Mouse (Mus musculus) cortical plate, adult 2 months (tissue): Measurements from ENCODE around the gene Fxyd2. TPM values are rescaled to one million over a fixed set of nuclear protein-coding genes. Genes with fewer than 3 reads are reported as not detected.

Experiments used
- H3K27ac ChIP-seq: fragments of 200-500 bp; 2 replicates; pipeline ENCODE4 v1.5.1; 2012; ENCODE audit warnings: low read length, control low read depth, inconsistent platforms; ENCODE audit not compliant: insufficient read depth
- H3K4me1 ChIP-seq: fragments of 200-500 bp; 2 replicates; pipeline ENCODE4 v1.6.1; 2011; ENCODE audit warnings: low read length; ENCODE audit not compliant: control insufficient read depth, insufficient read depth
- H3K4me3 ChIP-seq: fragments of 200-500 bp; 2 replicates; pipeline ENCODE4 v1.5.1; 2011; ENCODE audit warnings: mild to moderate bottlenecking, low read length, control low read depth; ENCODE audit not compliant: insufficient read depth
- CTCF ChIP-seq: fragments of 200-500 bp; IDR thresholded peaks from 2 replicates; pipeline ENCODE4 v1.5.1; 2011; ENCODE audit warnings: mild to moderate bottlenecking, control low read depth, low read length; ENCODE audit not compliant: insufficient read depth; ENCODE audit errors: extremely low read depth
- POLR2A ChIP-seq: fragments of 200-500 bp; IDR thresholded peaks from 2 replicates; pipeline ENCODE4 v1.6.1; 2011; ENCODE audit warnings: mild to moderate bottlenecking, low read length, control low read depth; ENCODE audit not compliant: insufficient read depth; ENCODE audit errors: extremely low read depth
- polyA plus RNA-seq: library from polyadenylated mRNA; depleted of rRNA; stranded (reverse); fragments of >200 nt; gene quantifications from 2 replicates; pipeline ENCODE4 v1.2.3, GENCODE M21; 2012

Fxyd2 gene
- polyA plus RNA-seq, 1 experiment: 16.9 TPM

DNA sequence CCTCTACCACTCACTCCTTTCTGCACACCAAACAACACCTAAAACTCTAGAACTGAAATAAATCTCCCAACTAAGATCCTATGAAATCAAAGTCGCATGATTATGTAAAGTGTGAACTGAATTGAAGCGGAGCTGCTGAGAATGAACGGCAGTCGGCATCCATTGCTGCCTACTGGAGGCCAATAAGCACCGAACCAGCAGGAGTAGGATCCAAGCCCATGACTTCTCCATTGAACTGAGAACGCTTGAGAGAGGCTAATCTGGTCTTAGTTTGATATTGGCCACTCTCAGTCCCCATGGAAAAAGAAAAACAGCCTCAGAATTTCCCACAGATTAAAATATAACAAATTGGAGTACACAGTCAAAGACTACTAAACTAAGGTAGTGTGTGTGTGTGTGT, 15.6 kb upstream of the Fxyd2 start:
- Histone ChIP-seq H3K4me1 (no peaks in the 10 kb centered on the region; the same call in 1 of the 2 replicates), H3K27ac (no peak overlapping the region), H3K4me3 (no peak overlapping the region)
- no peak for TF ChIP-seq POLR2A
- TF ChIP-seq CTCF: no peak

DNA sequence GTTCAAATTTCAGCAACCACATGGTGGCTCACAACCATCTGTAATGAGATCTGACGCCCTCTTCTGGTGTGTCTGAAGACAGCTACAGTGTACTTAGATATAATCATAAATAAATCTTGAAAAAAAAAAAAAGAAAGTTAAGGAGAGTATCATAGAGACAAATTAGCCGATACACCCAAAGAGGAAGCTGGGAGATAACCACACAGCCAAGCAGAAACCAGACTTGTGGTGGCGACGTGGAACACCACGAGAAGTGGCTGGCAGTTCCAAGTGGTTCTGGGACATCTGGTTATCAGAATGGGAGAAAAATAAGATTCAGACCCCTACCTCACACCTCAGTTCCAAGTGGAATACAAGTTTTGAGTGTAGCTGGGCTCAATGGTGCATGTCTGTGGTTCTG, 12.8 kb upstream of the Fxyd2 start:
- TF ChIP-seq POLR2A (no peak), CTCF (no peak)
- Histone ChIP-seq H3K4me1 (no peaks in the 10 kb centered on the region; the same call in 1 of the 2 replicates), H3K27ac (no peak overlapping the region)

DNA sequence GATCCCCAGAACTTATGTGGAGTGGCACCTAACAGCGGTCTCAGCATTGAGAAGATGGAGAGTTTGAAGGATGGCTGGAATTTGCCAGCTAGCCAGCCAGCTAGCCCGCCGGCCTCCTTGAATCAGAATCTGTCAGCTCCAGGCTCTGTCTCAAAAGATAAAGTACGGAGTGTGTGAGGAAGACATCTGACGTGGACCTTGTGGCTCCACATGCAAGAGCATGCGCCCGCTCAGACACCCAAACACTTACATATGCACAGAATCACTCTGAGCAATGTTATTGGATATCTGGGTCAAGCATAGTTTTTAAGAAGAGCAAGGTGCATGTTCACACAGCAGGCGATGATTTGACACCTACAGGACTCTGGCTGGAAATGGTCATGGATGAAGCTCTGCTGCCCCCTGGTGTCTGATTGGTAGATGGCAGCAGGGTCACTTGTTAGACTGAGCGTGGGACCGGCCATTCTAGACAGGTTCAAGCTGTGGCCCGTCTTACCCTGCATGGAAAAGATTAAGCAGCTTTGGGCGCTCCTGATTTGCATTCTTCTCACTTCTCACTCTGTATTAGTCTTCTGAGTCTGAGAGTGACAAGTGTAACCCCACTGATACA, 11.0 kb upstream of the Fxyd2 start:
- H3K4me3 ChIP-seq: no peak overlapping the region
- H3K4me1 ChIP-seq: no peaks in the 10 kb centered on the region; the same call in 1 of the 2 replicates
- H3K27ac ChIP-seq: no peak overlapping the region
- TF ChIP-seq POLR2A: no peak
- peak; percentile 99 for TF ChIP-seq CTCF

More for the DNA sequence above, 12.8 kb upstream of the Fxyd2 start:
- no peak overlapping the region for H3K4me3 ChIP-seq

DNA sequence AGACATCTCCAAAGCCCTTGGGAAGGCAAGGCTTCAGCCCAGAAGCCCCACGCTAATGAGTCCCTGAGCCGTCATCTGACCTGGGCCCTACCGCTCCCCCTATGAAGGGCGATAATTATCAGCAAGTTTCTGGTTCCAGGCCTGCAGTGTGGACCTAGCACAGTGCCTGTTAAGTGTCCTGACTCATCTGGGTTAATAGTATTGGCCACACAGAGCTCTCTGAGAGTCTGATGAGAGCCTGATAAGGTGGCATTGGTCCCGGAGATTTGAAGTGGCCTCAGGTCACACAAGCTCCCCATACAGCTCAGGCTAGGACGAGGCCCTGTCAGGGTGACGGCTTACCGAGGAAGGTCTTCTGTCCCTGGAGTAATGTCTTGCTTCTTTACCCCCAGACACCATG, 9.9 kb upstream of the Fxyd2 start:
- no peaks in the 10 kb centered on the region for H3K4me1 ChIP-seq
- H3K27ac ChIP-seq: no peak overlapping the region
- H3K4me3 ChIP-seq: no peak overlapping the region
- TF ChIP-seq POLR2A (no peak), CTCF (no peak)

DNA sequence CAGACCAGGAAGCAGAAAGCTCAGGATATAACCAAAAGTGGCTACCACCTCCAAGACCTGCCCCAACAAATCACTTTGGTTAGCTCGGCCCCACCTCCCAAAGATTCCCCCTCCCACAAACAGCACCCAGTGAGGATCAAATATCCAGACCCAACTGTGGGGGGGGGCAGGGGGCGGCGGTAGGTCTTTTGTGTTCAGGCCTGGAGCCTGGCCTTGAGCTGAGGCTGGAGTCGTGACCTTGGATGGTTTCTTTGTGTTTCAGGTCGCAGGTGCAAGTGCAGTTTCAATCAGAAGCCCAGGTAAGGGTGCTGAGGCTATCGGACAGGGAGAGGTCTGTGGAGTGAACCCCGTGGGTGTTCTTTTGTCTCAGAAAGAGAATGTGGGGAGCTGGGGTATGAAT, 8.2 kb upstream of the Fxyd2 start:
- H3K4me3 ChIP-seq: no peak overlapping the region
- H3K27ac ChIP-seq: no peak overlapping the region
- no peaks in the 10 kb centered on the region for H3K4me1 ChIP-seq
- TF ChIP-seq POLR2A (no peak), CTCF (no peak)

DNA sequence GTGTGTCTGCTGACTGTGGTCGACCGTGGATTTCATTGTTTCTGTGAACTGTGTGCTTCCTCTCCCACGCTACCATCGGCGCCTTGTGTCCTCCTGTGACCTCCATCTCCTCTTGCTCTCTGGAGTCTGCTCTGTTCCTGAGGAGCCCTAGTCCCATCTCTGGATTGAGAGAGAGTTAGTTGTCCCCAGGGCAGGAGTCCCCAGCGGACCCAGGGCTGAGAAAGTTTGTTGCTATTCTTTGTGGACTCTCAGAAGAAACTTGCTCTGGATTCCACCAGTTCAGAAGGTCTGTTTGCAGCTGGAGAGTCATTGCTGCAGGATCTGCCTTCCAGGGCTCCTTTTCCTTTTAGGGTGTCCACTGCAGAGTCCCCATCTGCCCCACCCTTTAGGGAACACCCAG, 4.3 kb upstream of the Fxyd2 start:
- Histone ChIP-seq H3K4me3 (no peak overlapping the region), H3K4me1 (no peaks in the 10 kb centered on the region), H3K27ac (no peak overlapping the region)
- no peak for TF ChIP-seq POLR2A

DNA sequence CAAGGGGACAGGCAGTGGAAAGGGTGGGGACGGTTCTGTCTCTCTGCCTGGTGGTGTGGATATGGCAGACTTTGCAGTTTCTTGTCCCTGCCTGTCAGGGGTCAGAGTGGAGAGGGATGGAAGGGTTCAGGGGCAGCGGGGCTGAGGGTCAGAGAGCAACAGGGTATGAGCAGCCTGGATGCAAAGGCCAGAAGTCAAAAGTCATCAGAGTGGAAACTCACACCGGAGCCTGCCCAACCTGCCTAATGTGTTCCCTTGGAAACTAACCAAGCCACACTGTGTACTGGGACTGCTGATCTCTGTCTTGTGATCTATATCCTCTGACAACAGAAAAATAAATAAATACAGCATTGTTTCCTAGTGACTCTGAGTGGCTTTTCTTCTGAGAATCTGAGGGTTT, 3.7 kb upstream of the Fxyd2 start:
- no peaks in the 10 kb centered on the region for H3K4me1 ChIP-seq
- H3K4me3 ChIP-seq: no peak overlapping the region
- TF ChIP-seq POLR2A (no peak), CTCF (no peak)
- no peak overlapping the region for H3K27ac ChIP-seq

DNA sequence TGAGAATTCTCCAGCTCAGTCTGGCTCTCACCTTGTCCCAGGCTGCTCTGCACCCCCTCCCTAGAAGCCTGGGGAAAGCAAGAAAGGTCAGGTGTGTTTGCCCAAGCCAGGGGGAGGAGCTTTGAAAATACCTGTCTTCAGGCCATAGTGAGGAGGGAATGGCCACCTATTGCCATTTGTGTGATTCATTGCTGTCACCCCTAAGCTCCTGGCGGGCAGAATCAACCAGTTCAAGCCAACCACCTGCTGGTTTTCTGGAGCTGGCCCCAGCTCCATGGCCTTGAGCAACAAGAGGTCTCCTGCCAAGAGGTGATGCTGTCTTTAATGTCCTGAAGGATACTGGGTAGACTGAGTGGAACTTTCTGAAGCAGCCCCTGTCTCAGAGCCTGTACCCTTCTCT, 1.1 kb upstream of the Fxyd2 start:
- no peak overlapping the region for H3K4me3 ChIP-seq
- no peak overlapping the region for H3K27ac ChIP-seq
- TF ChIP-seq POLR2A: no peak
- no peak for TF ChIP-seq CTCF
- no peaks in the 10 kb centered on the region for H3K4me1 ChIP-seq

DNA sequence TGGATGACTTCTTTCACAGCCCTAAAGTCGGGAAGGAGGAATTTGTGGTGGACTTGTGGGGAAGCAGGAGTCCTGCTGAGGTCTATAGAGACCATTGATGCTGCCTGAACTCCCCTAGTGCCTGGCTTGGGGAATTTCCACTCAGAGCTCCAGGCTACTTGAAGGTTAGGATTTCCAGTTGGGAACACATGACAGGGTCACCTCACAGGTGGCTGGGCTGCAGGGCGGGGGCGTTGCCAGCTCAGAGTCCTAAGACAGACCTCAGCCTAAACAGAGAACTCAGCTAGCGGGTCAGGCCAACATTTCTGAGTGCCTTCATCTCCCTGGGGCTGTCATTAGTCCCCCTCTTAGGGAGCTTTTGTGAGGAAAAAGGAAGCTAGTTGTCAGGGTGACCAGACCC, 2.4 kb downstream of the Fxyd2 start:
- Histone ChIP-seq H3K4me3 (no peak overlapping the region), H3K4me1 (no peaks in the 10 kb centered on the region), H3K27ac (no peak overlapping the region)
- TF ChIP-seq CTCF (no peak), POLR2A (no peak)

DNA sequence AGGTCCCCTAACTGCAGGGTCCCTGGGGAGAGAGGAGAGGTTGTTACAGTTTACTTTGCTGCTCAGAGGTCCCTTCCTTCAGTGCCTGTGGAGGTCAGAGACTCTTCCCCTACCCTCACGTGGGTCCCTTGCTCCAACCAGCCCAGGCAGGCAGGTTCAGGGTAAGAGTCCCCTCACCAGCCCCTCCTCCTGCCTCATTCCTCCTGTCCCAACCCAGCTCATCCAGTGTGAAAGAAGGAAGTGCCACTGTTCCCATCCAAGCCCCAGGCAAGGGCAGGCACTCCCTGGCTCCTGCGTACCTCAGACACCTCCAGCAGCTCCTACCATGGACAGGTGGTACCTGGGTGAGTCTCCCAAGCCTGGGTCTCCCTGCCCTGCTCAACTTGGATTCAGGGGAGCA, 3.5 kb downstream of the Fxyd2 start:
- TF ChIP-seq CTCF: no peak
- no peak for TF ChIP-seq POLR2A
- Histone ChIP-seq H3K4me3 (no peak overlapping the region), H3K27ac (no peak overlapping the region), H3K4me1 (no peaks in the 10 kb centered on the region)
